ENCODE assay signal across 1 mouse cellular context in genomic region chr10:128563544-128563943, GRCm38 (mm10).
TF ChIP-seq lines count a peak whose summit lies in the region.

No protein-coding gene starts in this region.

TF ChIP-seq in ES-E14, 5 proteins besides CTCF, POLR2A, EP300 and RAD21 (continued from another document):
- TF ChIP-seq MAFK (IDR thresholded peaks at IDR 0.05; ENCODE audit: insufficient read depth, low read depth, low read length) (no peak), CHD2 (IDR thresholded peaks at IDR 0.05; ENCODE audit: low read depth, low read length) (no peak)
